ENCODE assay signal across 8 mouse cellular contexts in genomic region chr5:139149681-139150602, GRCm38 (mm10). TPM values are rescaled to one million over a fixed set of nuclear protein-coding genes. Genes with fewer than 3 reads are reported as not detected.
DNase-seq lines count a peak whose midpoint lies in the region; ATAC-seq and TF ChIP-seq lines count a peak whose summit lies in the region.

Prkar1b (minus strand) TSS chr5:139150001.
Dnaaf5 (plus strand) TSS chr5:139150223.

- peak; percentile 100 for DNase-seq in ZHBTc4 (ENCODE audit: low read depth, low spot score)
- peak; percentile 97 for DNase-seq in gastrocnemius, adult 2 months
- DNase-seq in hindbrain, postnatal 0 days (ENCODE audit: low spot score) = peak; percentile 99
- DNase-seq in left cerebral cortex, adult 2 months (ENCODE audit: extremely low spot score in 1 of 2, low spot score in 2 of 2) = peak; percentile 95 to 96
- peak; percentile 96 for DNase-seq in right cerebral cortex, adult 2 months (ENCODE audit: low spot score in 2 of 2)
- DNase-seq in urinary bladder, postnatal 14 days (ENCODE audit: low spot score) = peak; percentile 97

- H3K4me3 ChIP-seq in gastrocnemius, adult 2 months = peak within 1 kb of the TSS; percentile 97
- peak within 1 kb of the TSS; percentile 74 for H3K4me3 ChIP-seq in hindbrain, postnatal 0 days (ENCODE audit: low read length)
- peak within 1 kb of the TSS; percentile 86 for H3K4me3 ChIP-seq in left cerebral cortex, adult 2 months

- no peaks in the 10 kb centered on the region for H3K27me3 ChIP-seq in hindbrain, postnatal 0 days (ENCODE audit: insufficient read depth, low read length)

- peak; percentile 94 for ATAC-seq in common myeloid progenitor, adult 5-6 weeks (replicated peaks; ENCODE audit: low read depth, poor library complexity, severe bottlenecking)
- peak; percentile 98 for ATAC-seq in hindbrain, postnatal 0 days
- peak; percentile 94 for ATAC-seq in megakaryocyte, adult 5-6 weeks (ENCODE audit: poor library complexity, severe bottlenecking)

- no peak for TF ChIP-seq CTCF in gastrocnemius, adult 2 months (IDR thresholded peaks at IDR 0.05)
- no peak; the same call in 1 of the 2 replicates for TF ChIP-seq CTCF in hindbrain, postnatal 0 days (IDR thresholded peaks at IDR 0.05; ENCODE audit: low read depth)
- TF ChIP-seq CTCF in left cerebral cortex, adult 2 months (IDR thresholded peaks at IDR 0.05) = no peak

- intact Hi-C loops in gastrocnemius, adult 2 months (cut with DNase I) = no loop called here
- intact Hi-C loops in left cerebral cortex, adult 2 months (cut with DNase I) = no loop called here

- H3K4me1 ChIP-seq in hindbrain, postnatal 0 days (ENCODE audit: insufficient read depth, low read length) = peaks cover 20% of the 10 kb centered on the region

- peaks cover 16% of the 10 kb centered on the region for H3K36me3 ChIP-seq in hindbrain, postnatal 0 days (ENCODE audit: insufficient read depth, low read length)

- H3K9me3 ChIP-seq in hindbrain, postnatal 0 days (ENCODE audit: low read length) = no peaks in the 10 kb centered on the region

- peak within 1 kb of the TSS; percentile 84 for H3K4me2 ChIP-seq in hindbrain, postnatal 0 days (ENCODE audit: low read depth, low read length)

- H3K9ac ChIP-seq in hindbrain, postnatal 0 days (replicated peaks; ENCODE audit: low read length) = peak within 1 kb of the TSS; percentile 68

- under 1% methylated on average over 81 of the region's 87 CpGs for WGBS in hindbrain, postnatal 0 days

- H3K27ac ChIP-seq in gastrocnemius, adult 2 months = peak within 1 kb of the TSS; percentile 89
- peak within 1 kb of the TSS; percentile 74 for H3K27ac ChIP-seq in hindbrain, postnatal 0 days
- H3K27ac ChIP-seq in left cerebral cortex, adult 2 months = peak within 1 kb of the TSS; percentile 78

RNA-seq across cellular contexts. Expression of gene Prkar1b, which starts in this region (rescaled TPM):
- not detected in 2 replicates for total RNA-seq in common myeloid progenitor, adult 5-6 weeks (2017)
- 1 to 10 TPM in 1 of 2 experiments, under 1 TPM in 1; 0.59 to 1.4 TPM for total RNA-seq in gastrocnemius, adult 2 months (2021)
- total RNA-seq in hindbrain, postnatal 0 days (2014; rRNA removed) = 264 and 274 TPM in 2 replicates
- 297 and 322 TPM in 2 replicates for polyA plus RNA-seq in hindbrain, postnatal 0 days (2015; fragmentation: Nextera tagmentation; extraction: Ambion mirVana)
- 100 to 1,000 TPM; 767 to 781 TPM for total RNA-seq in left cerebral cortex, adult 2 months (2021)
- total RNA-seq in megakaryocyte, adult 5-6 weeks (2015) = 0.27 and 0.60 TPM in 2 replicates
- 0.04 and 0.48 TPM in 2 replicates for total RNA-seq in megakaryocyte, adult 5-6 weeks (2017)

RNA-seq across cellular contexts. Expression of gene Dnaaf5, which starts in this region (rescaled TPM):
- 9.7 and 11.9 TPM in 2 replicates for total RNA-seq in common myeloid progenitor, adult 5-6 weeks (2017)
- total RNA-seq in gastrocnemius, adult 2 months (2021) = 10 to 100 TPM; 14.1 to 16.7 TPM
- 12.8 and 16.3 TPM in 2 replicates for total RNA-seq in hindbrain, postnatal 0 days (2014; rRNA removed)
- 1.8 and 2.2 TPM in 2 replicates for polyA plus RNA-seq in hindbrain, postnatal 0 days (2015; fragmentation: Nextera tagmentation; extraction: Ambion mirVana)
- total RNA-seq in left cerebral cortex, adult 2 months (2021) = 1 to 10 TPM; 7.4 to 8.2 TPM
- 5.2 and 5.6 TPM in 2 replicates for total RNA-seq in megakaryocyte, adult 5-6 weeks (2015)
- total RNA-seq in megakaryocyte, adult 5-6 weeks (2017) = 3.3 and 4.1 TPM in 2 replicates

Comparison
In these comparisons a context has a peak if more than half of its experiments do, and no peak if none do; other contexts are left out.
1. Peak in every context shown above with its lines: DNase-seq, ATAC-seq, H3K4me3 ChIP-seq and H3K27ac ChIP-seq.
2. RNA of gene Prkar1b (total RNA-seq): 767 to 781 TPM in left cerebral cortex, adult 2 months and 264 to 274 TPM in hindbrain, postnatal 0 days; 0.59 to 1.4 TPM in gastrocnemius, adult 2 months, 0.04 to 0.60 TPM in megakaryocyte, adult 5-6 weeks and not detected in common myeloid progenitor, adult 5-6 weeks; every median in the first group is over 100 times any median in the second.